Mouse (Mus musculus) spleen, adult 2 months (tissue): ENCODE results near the gene Stard10.

ENCODE experiments used
- CTCF ChIP-seq: fragments of 200-500 bp; IDR thresholded peaks from 2 replicates; pipeline ENCODE4 v1.5.1; 2011; ENCODE audit warnings: mild to moderate bottlenecking, inconsistent platforms; ENCODE audit not compliant: insufficient read depth, insufficient read length, insufficient replicate concordance; ENCODE audit errors: extremely low read depth
- POLR2A ChIP-seq: fragments of 200-500 bp; IDR thresholded peaks from 2 replicates; pipeline ENCODE4 v1.6.1; 2011; ENCODE audit warnings: low read depth, low read length, inconsistent platforms

DNA sequence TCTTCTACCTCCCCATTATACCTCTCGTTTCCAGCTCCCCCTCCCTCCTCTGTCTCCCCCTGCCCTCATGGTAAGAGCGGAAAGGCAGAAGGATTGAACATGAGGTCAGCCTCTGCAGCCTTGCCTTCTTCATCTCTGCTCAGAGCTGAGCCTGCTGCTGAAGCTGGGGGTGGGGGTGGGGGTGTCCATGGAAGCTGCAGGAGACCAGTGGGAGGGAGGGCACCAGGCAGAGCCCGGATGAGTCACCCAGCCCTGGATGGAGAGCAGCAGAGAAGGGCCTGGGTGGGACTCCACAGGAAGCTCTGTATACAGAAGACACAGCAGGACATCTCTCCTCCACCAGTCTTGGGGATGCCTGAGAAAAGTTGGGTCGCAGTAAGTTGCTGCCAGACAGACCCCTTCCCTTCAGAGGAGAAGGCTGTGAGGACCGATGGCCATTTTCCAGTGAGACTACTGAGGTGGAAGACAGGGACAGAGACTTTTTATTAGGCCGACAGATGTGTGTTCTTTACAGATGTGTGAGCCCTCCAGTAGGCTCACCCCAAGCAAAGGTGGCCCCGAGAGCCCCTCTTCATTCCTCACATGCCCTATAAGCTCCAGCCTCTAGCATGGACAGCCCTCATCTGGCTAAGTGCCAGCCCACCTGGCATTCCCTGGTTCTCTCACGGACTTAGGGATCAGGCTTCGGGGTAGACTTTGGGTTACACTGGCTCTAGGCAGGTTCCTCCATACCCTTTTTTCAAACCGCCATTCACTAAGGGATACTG lies 13.4 kb downstream of the Stard10 start:
- TF ChIP-seq CTCF, result no peak
- no peak for TF ChIP-seq POLR2A
